Mouse (Mus musculus) ES-Bruce4 (cell line): Measurements from ENCODE around the gene Keg1. TPM values are rescaled to one million over a fixed set of nuclear protein-coding genes. Genes with fewer than 3 reads are reported as not detected.

Source experiments
- H3K27ac ChIP-seq: 2 replicates; pipeline ENCODE4 v1.5.1; 2012; ENCODE audit warnings: low read length, inconsistent platforms; ENCODE audit not compliant: insufficient read depth
- H3K27me3 ChIP-seq: 2 replicates; pipeline ENCODE4 v1.6.1; 2012; ENCODE audit warnings: mild to moderate bottlenecking, low read length, inconsistent platforms; ENCODE audit not compliant: control insufficient read depth, poor library complexity, insufficient read depth, severe bottlenecking
- H3K36me3 ChIP-seq: 2 replicates; pipeline ENCODE4 v1.6.1; 2012; ENCODE audit warnings: inconsistent platforms, mild to moderate bottlenecking, low read length, moderate library complexity; ENCODE audit not compliant: control insufficient read depth, poor library complexity, insufficient read depth, severe bottlenecking
- H3K4me1 ChIP-seq: one replicate; pipeline ENCODE4 v1.8.1; 2011; ENCODE audit warnings: low read length; ENCODE audit not compliant: control insufficient read depth, insufficient read depth
- H3K4me3 ChIP-seq: 2 replicates; pipeline ENCODE4 v1.5.1; 2011; ENCODE audit warnings: low read depth, mild to moderate bottlenecking, low read length
- H3K9ac ChIP-seq: 2 replicates; pipeline ENCODE4 v1.6.1; 2012; ENCODE audit warnings: low read depth, mild to moderate bottlenecking, inconsistent platforms; ENCODE audit not compliant: poor library complexity, severe bottlenecking
- H3K9me3 ChIP-seq: replicated peaks from 2 replicates; pipeline ENCODE4 v1.6.1; 2012; ENCODE audit warnings: mild to moderate bottlenecking, low read length, inconsistent platforms; ENCODE audit not compliant: control insufficient read depth, poor library complexity, insufficient read depth, severe bottlenecking
- CTCF ChIP-seq: IDR thresholded peaks from one replicate; pipeline ENCODE4 v1.8.1; 2011; ENCODE audit warnings: low read depth, low read length
- EP300 ChIP-seq: IDR thresholded peaks from 2 replicates; pipeline ENCODE4 v1.6.1; 2011; ENCODE audit warnings: low read depth, low read length; ENCODE audit not compliant: insufficient read depth
- POLR2A ChIP-seq: IDR thresholded peaks from one replicate; pipeline ENCODE4 v1.8.1; 2011; ENCODE audit warnings: low read length; ENCODE audit not compliant: insufficient read depth
- polyA plus RNA-seq: library from polyadenylated mRNA; stranded (reverse); fragments of >200 nt; gene quantifications from 2 replicates; pipeline ENCODE4 v1.2.4, GENCODE M21; 2011; ENCODE audit warnings: low read depth; ENCODE audit not compliant: missing spikeins, insufficient read depth, insufficient read length

Gene Keg1
- polyA plus RNA-seq, 1 experiment = not detected

DNA sequence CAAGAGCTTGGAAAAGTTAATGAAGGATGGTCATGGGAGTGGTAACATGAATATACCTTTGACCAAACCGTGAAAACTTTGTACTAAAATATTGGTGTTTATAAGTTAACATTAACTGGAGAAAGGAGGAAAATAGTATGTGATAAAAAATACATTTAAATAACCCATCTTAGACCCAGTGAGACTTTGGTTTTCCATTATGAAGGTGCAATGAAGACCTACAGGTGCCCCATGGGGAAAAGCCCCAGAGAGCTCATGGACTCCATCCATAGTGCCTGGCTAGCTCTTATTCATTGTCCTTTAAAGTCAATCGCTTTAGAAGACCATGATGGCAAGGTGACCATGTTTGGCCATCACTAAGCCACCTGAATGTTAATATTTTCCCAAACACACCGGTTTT, 17.8 kb upstream of the Keg1 start, which contains the start of gene Olfr1443:
Gene Olfr1443 (plus strand): TSS at position 301 of the 400 bp plus-strand sequence.
- no peaks in the 10 kb centered on the region for H3K27me3 ChIP-seq
- no peaks in the 10 kb centered on the region for H3K4me1 ChIP-seq
- H3K9me3 ChIP-seq = no peaks in the 10 kb centered on the region
- no peaks in the 10 kb centered on the region for H3K36me3 ChIP-seq
- H3K27ac ChIP-seq = no peak within 1 kb of the TSS
- TF ChIP-seq CTCF (no peak), POLR2A (no peak), EP300 (no peak)
- H3K4me3 ChIP-seq = no peak within 1 kb of the TSS
- H3K9ac ChIP-seq = no peak within 1 kb of the TSS

DNA sequence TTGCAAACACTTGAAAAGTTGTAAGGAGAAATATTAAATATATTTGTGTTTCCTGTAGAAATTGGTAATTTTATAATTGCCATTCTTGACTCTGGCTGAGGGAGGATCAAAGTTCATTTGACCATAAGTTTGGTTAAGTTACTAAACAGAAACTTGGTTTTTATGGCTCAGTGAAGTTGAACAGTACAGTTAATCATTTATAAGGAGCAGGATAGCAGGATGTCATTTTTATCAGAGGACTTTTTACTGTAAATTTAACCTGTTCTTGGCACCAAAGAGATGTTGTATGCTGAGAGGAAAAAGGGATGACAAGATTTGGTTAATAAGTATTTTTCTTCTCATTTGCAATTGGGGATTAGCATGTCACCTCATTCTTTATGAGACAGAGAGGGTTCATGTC, 10.9 kb upstream of the Keg1 start:
- TF ChIP-seq EP300 (no peak), POLR2A (no peak), CTCF (no peak)
- H3K4me3 ChIP-seq = no peak overlapping the region

DNA sequence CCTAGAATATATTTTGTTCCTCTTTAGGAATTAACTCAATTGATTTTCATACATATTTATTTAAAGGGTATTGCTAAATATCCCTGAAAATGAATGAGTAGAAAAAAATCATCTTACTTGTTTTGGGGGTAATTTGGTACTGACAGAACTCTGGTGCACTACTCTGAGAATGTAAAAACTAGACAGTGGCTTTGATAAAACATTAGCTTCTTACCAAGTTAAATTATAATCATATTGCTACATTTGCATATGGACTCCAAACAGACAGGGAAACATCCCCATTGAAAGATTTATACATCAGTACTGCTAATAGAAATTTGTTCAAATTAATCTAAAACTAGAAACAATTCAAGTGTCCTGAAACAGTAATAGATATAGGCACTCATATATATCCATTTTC, 10.4 kb upstream of the Keg1 start:
- H3K27me3 ChIP-seq = no peaks in the 10 kb centered on the region
- no peaks in the 10 kb centered on the region for H3K36me3 ChIP-seq
- no peaks in the 10 kb centered on the region for H3K9me3 ChIP-seq
- TF ChIP-seq POLR2A = no peak
- no peak for TF ChIP-seq EP300
- no peak for TF ChIP-seq CTCF
- H3K27ac ChIP-seq = no peak overlapping the region
- H3K9ac ChIP-seq = no peak overlapping the region
- no peak overlapping the region for H3K4me3 ChIP-seq
- H3K4me1 ChIP-seq = no peaks in the 10 kb centered on the region

More for the DNA sequence above, 10.9 kb upstream of the Keg1 start:
- Histone ChIP-seq H3K27ac (no peak overlapping the region), H3K36me3 (no peaks in the 10 kb centered on the region), H3K4me1 (no peaks in the 10 kb centered on the region), H3K9ac (no peak overlapping the region), H3K27me3 (no peaks in the 10 kb centered on the region), H3K9me3 (no peaks in the 10 kb centered on the region)

DNA sequence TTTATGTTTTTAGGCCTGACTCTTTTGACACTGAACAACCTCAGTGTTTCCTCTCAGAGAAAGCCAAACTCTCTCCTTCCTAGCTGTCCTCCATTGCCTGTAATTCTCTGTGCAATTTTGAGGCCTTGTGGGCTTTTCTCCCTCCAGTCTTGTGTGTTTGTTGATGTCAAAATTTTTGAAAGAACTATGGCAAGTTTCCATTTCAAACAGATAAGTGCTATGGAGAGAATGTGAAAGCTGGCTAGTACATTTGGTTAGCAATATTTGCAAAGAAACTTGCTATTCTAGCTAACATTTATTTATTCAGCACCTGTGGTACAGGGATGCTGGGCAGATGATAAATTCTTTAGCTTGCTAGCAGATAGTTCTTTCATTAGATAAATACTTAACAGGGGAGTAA, 635 bp downstream of the Keg1 start:
- no peaks in the 10 kb centered on the region for H3K4me1 ChIP-seq
- H3K4me3 ChIP-seq = no peak overlapping the region
- TF ChIP-seq CTCF (no peak), EP300 (no peak), POLR2A (no peak)
- no peaks in the 10 kb centered on the region for H3K27me3 ChIP-seq
- no peak overlapping the region for H3K27ac ChIP-seq
- H3K9ac ChIP-seq = no peak overlapping the region
- no peaks in the 10 kb centered on the region for H3K9me3 ChIP-seq
- no peaks in the 10 kb centered on the region for H3K36me3 ChIP-seq

DNA sequence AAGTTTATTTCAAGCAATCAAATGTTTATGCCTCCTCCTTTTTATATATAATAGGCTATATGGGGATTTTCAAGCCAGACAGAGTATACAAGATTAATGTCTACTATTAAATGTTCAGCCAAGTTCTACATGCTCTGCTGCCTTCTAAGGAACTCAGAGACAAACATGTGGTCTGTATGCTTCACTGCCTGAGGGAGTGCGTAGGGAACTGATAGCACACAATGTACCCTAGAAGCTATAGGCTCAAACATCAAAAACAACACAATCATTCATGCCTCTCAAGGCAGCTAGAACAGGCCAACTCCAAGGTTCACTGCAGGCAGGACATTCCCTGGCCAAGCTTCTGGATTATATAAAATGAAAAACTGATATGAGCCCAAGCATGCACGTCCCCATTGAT, 12.9 kb downstream of the Keg1 start:
- H3K4me3 ChIP-seq = no peak overlapping the region
- H3K36me3 ChIP-seq = no peaks in the 10 kb centered on the region
- no peak overlapping the region for H3K27ac ChIP-seq
- TF ChIP-seq POLR2A = no peak
- TF ChIP-seq EP300 = no peak
- no peak for TF ChIP-seq CTCF
- no peak overlapping the region for H3K9ac ChIP-seq
- no peaks in the 10 kb centered on the region for H3K27me3 ChIP-seq
- H3K4me1 ChIP-seq = no peaks in the 10 kb centered on the region
- H3K9me3 ChIP-seq = no peaks in the 10 kb centered on the region

DNA sequence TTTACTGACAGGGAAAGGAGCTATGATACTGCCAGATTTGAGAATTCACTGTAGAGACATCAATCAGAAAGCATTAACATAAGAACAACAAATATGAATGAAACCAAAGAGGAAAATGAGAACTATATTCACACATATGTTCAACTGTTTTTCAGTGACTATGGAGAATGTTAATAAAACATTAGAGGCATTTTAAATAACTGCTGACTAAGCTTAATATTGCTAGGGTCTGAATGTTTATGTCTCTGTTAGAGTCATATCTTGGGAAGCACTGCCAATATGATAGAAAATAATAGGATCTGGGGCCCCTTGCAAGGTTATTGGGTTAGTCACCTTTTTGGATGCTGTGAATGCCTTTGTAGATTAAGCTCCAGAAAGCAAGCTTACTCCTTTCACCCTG, 13.4 kb downstream of the Keg1 start:
- TF ChIP-seq POLR2A = no peak
- TF ChIP-seq EP300 = no peak
- TF ChIP-seq CTCF = no peak
- Histone ChIP-seq H3K9ac (no peak overlapping the region), H3K36me3 (no peaks in the 10 kb centered on the region), H3K27ac (no peak overlapping the region), H3K4me1 (no peaks in the 10 kb centered on the region), H3K4me3 (no peak overlapping the region), H3K27me3 (no peaks in the 10 kb centered on the region), H3K9me3 (no peaks in the 10 kb centered on the region)

DNA sequence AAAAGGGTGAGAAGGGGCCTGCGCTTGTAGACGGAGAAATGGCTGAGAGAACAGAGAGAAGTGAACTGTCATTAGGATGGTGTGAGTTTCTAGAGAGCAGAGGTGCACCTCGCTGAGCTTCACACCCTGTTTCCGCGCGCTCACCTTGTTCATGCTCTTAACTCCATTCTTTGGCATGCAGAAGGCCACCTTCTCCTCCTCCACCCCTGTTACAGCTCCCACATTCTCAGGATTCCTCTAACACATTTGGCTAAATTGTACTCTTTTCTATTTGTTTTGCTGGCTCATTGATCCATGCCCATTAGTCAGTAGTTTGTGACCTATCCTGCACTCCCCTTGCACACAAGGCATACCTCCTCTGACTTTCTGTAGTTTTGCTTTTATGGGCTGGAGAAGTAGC, 23.6 kb downstream of the Keg1 start:
- no peaks in the 10 kb centered on the region for H3K4me1 ChIP-seq
- no peaks in the 10 kb centered on the region for H3K9me3 ChIP-seq
- no peak overlapping the region for H3K4me3 ChIP-seq
- H3K36me3 ChIP-seq = no peaks in the 10 kb centered on the region
- no peaks in the 10 kb centered on the region for H3K27me3 ChIP-seq
- TF ChIP-seq POLR2A (no peak), CTCF (no peak), EP300 (no peak)
- H3K27ac ChIP-seq = no peak overlapping the region
- no peak overlapping the region for H3K9ac ChIP-seq
